Mouse (Mus musculus): ENCODE results near the gene Neu3. TPM values are rescaled to one million over a fixed set of nuclear protein-coding genes. Genes with fewer than 3 reads are reported as not detected.

Gene Neu3
- total RNA-seq, 1 experiment = 2.2 TPM

DNA sequence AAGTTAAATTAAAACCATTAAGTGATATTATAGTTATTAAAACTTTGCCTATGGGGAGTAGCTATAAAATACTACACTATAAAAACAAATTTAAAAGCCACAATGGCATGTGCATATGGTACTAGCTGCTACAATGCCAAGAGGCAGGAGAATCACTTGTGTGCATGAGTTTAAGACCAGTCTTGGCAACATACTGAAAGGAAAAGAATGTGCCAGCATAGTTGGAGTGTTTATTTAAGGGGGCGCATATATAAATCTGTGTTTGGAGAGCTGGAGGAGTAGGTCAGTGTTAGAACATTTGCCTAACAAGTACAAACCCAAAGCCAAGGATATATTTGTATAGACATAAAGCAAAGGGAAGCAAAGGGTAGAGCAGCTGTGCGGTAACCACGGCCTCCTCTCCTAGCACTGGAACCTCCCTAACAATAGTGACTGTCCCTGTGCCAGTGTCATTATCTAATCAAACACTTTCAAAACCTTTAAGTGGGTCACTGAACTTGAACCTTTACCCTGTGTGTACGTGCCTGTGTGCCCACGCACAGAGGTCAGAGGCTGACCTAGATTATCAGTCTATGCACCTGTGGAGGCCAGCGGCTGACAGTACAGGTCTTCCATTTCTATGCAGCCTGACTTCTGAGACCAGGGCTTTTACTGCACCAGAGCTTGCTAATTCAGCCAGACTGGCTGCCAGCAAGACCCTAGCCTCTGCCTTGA lies 9.3 kb upstream of the Neu3 start:
- H3K9me3 ChIP-seq (ENCODE audit: control insufficient read depth, insufficient read depth, low read depth, low read length) = no peaks in the 10 kb centered on the region
- H3K4me3 ChIP-seq (ENCODE audit: insufficient read depth in 1 of 2, low read depth in 1 of 2, low read length in 2 of 2, poor library complexity in 1 of 2, severe bottlenecking in 1 of 2) = no peak overlapping the region
- in situ Hi-C loops (cut with MboI; ENCODE audit: low sequenced_read_pairs in 2 of 2, unreplicated experiment in 2 of 2) = no loop called here
- H3K36me3 ChIP-seq (ENCODE audit: control insufficient read depth, insufficient read depth, low read length, poor library complexity, severe bottlenecking) = peaks cover 20% of the 10 kb centered on the region
- H3K27ac ChIP-seq (ENCODE audit: insufficient read depth, low read depth, low read length, poor library complexity, severe bottlenecking) = no peak overlapping the region
- DNase-seq (ENCODE audit: low read depth, low spot score) = no peak
- TF ChIP-seq MAFK (IDR thresholded peaks at IDR 0.05; ENCODE audit: insufficient read depth, low read depth, low read length) = no peak
- TF ChIP-seq ZNF384 (IDR thresholded peaks at IDR 0.05; ENCODE audit: low read depth, low read length) = no peak
- TF ChIP-seq ZC3H11A (IDR thresholded peaks at IDR 0.05; ENCODE audit: borderline replicate concordance, low read depth, low read length) = no peak
- no peak for TF ChIP-seq HCFC1 (IDR thresholded peaks at IDR 0.05; ENCODE audit: borderline replicate concordance, insufficient read depth, low read length)
- no peak for TF ChIP-seq CHD2 (IDR thresholded peaks at IDR 0.05; ENCODE audit: low read depth, low read length)
- H3K4me1 ChIP-seq (ENCODE audit: control insufficient read depth in 2 of 2, insufficient read depth in 2 of 2, low read length in 2 of 2, poor library complexity in 1 of 2) = 0 out of 4 replicates have a peak, but pooled peaks cover 0 to 2% of the 10 kb centered on the region in 2 experiments
- H3K9ac ChIP-seq (ENCODE audit: insufficient read depth, low read depth, low read length, poor library complexity, severe bottlenecking) = no peak overlapping the region

DNA sequence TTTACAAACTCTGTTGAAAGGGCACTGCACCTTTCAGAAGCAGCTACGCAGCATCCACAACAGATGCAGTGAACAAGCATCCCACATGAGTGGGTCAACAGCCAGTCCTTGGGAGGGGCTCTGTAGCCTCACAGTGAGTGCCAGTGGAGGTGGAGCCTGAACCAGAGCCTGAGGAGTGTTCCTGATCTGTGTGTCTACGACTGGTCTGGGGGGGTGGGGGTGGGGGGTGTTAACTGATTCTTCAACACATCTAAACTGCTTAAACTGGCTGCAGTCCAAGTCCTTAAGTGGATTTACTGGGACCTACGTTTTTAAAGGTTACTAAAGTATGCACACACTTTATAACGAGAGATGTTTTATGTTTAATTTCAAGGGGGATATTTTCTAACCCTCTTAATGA lies 8.6 kb upstream of the Neu3 start:
- no peak for DNase-seq (ENCODE audit: low read depth, low spot score)
- TF ChIP-seq HCFC1 (IDR thresholded peaks at IDR 0.05; ENCODE audit: borderline replicate concordance, insufficient read depth, low read length) (no peak), CHD2 (IDR thresholded peaks at IDR 0.05; ENCODE audit: low read depth, low read length) (no peak), ZNF384 (IDR thresholded peaks at IDR 0.05; ENCODE audit: low read depth, low read length) (no peak), ZC3H11A (IDR thresholded peaks at IDR 0.05; ENCODE audit: borderline replicate concordance, low read depth, low read length) (no peak), MAFK (IDR thresholded peaks at IDR 0.05; ENCODE audit: insufficient read depth, low read depth, low read length) (no peak)
- Histone ChIP-seq H3K9ac (ENCODE audit: insufficient read depth, low read depth, low read length, poor library complexity, severe bottlenecking) (no peak overlapping the region), H3K4me1 (ENCODE audit: control insufficient read depth in 2 of 2, insufficient read depth in 2 of 2, low read length in 2 of 2, poor library complexity in 1 of 2) (0 out of 4 replicates have a peak, but pooled peaks cover 0 to 2% of the 10 kb centered on the region in 2 experiments), H3K4me3 (ENCODE audit: insufficient read depth in 1 of 2, low read depth in 1 of 2, low read length in 2 of 2, poor library complexity in 1 of 2, severe bottlenecking in 1 of 2) (no peak overlapping the region), H3K9me3 (ENCODE audit: control insufficient read depth, insufficient read depth, low read depth, low read length) (no peaks in the 10 kb centered on the region), H3K27ac (ENCODE audit: insufficient read depth, low read depth, low read length, poor library complexity, severe bottlenecking) (no peak overlapping the region), H3K36me3 (ENCODE audit: control insufficient read depth, insufficient read depth, low read length, poor library complexity, severe bottlenecking) (peaks cover 18% of the 10 kb centered on the region)
- in situ Hi-C loops (cut with MboI; ENCODE audit: low sequenced_read_pairs in 2 of 2, unreplicated experiment in 2 of 2) = no loop called here

DNA sequence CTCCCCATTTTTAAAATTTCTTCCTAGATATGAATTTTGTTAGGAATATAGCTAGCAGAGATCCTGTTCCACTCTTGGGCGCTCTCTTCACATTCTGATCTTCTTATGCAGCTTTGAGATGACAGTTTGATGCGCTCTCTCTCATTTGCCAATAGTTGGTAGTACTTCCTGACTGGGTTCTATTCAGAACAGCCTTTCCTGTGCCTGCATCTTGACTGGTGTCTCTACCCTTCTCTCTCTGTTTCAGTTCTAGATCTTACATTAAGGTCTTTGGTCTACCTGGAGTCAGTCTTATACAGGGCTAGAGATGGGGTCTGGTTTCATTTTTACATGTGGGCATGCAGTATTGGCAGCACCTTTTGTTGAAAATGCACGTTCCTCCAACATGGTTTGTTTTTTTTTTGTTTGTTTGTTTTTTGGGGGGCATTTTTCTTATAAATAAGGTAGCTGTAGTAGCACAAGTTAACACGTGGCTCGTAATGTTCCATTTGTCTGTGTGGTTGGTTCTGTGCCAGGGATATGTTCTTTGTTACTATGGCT lies 6.2 kb upstream of the Neu3 start:
- no peak overlapping the region for H3K4me3 ChIP-seq (ENCODE audit: insufficient read depth in 1 of 2, low read depth in 1 of 2, low read length in 2 of 2, poor library complexity in 1 of 2, severe bottlenecking in 1 of 2)
- no peaks in the 10 kb centered on the region for H3K9me3 ChIP-seq (ENCODE audit: control insufficient read depth, insufficient read depth, low read depth, low read length)
- peaks cover 8% of the 10 kb centered on the region; the same call in 1 of the 2 replicates for H3K36me3 ChIP-seq (ENCODE audit: control insufficient read depth, insufficient read depth, low read length, poor library complexity, severe bottlenecking)
- no peak for TF ChIP-seq ZNF384 (IDR thresholded peaks at IDR 0.05; ENCODE audit: low read depth, low read length)
- no peak for TF ChIP-seq MAFK (IDR thresholded peaks at IDR 0.05; ENCODE audit: insufficient read depth, low read depth, low read length)
- no peak for TF ChIP-seq ZC3H11A (IDR thresholded peaks at IDR 0.05; ENCODE audit: borderline replicate concordance, low read depth, low read length)
- TF ChIP-seq HCFC1 (IDR thresholded peaks at IDR 0.05; ENCODE audit: borderline replicate concordance, insufficient read depth, low read length) = no peak
- TF ChIP-seq CHD2 (IDR thresholded peaks at IDR 0.05; ENCODE audit: low read depth, low read length) = no peak
- H3K9ac ChIP-seq (ENCODE audit: insufficient read depth, low read depth, low read length, poor library complexity, severe bottlenecking) = no peak overlapping the region
- in situ Hi-C loops (cut with MboI; ENCODE audit: low sequenced_read_pairs in 2 of 2, unreplicated experiment in 2 of 2) = no loop called here
- H3K4me1 ChIP-seq (ENCODE audit: control insufficient read depth in 2 of 2, insufficient read depth in 2 of 2, low read length in 2 of 2, poor library complexity in 1 of 2) = 0 out of 4 replicates have a peak, but pooled peaks cover 0 to 2% of the 10 kb centered on the region in 2 experiments
- no peak for DNase-seq (ENCODE audit: low read depth, low spot score)
- H3K27ac ChIP-seq (ENCODE audit: insufficient read depth, low read depth, low read length, poor library complexity, severe bottlenecking) = no peak overlapping the region

DNA sequence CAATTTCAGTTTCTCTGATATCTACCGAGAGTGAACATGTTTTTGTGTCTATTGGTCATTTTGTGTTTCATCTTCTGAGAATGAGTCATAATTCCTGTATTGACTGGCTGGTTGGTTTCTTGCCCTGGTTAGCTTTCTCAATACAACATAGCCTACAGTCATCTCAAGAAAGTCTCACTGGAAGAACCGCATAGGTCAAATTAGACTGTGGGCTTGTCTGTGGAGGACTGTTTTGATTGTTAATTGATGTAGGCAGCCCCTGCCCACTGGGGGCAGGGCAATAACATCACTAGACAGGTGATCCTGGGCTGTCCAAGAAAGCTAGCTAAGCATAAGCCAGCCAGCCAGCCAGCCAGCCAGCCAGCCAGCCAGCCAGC lies 5.6 kb upstream of the Neu3 start:
- TF ChIP-seq MAFK (IDR thresholded peaks at IDR 0.05; ENCODE audit: insufficient read depth, low read depth, low read length) (no peak), CHD2 (IDR thresholded peaks at IDR 0.05; ENCODE audit: low read depth, low read length) (no peak), HCFC1 (IDR thresholded peaks at IDR 0.05; ENCODE audit: borderline replicate concordance, insufficient read depth, low read length) (no peak), ZNF384 (IDR thresholded peaks at IDR 0.05; ENCODE audit: low read depth, low read length) (no peak), ZC3H11A (IDR thresholded peaks at IDR 0.05; ENCODE audit: borderline replicate concordance, low read depth, low read length) (no peak)

More for the DNA sequence above, 5.6 kb upstream of the Neu3 start:
- no peak for DNase-seq (ENCODE audit: low read depth, low spot score)
- Histone ChIP-seq H3K9me3 (ENCODE audit: control insufficient read depth, insufficient read depth, low read depth, low read length) (no peaks in the 10 kb centered on the region), H3K36me3 (ENCODE audit: control insufficient read depth, insufficient read depth, low read length, poor library complexity, severe bottlenecking) (peaks cover 6% of the 10 kb centered on the region; the same call in 1 of the 2 replicates), H3K9ac (ENCODE audit: insufficient read depth, low read depth, low read length, poor library complexity, severe bottlenecking) (no peak overlapping the region), H3K27ac (ENCODE audit: insufficient read depth, low read depth, low read length, poor library complexity, severe bottlenecking) (no peak overlapping the region), H3K4me3 (ENCODE audit: insufficient read depth in 1 of 2, low read depth in 1 of 2, low read length in 2 of 2, poor library complexity in 1 of 2, severe bottlenecking in 1 of 2) (no peak overlapping the region), H3K4me1 (ENCODE audit: control insufficient read depth in 2 of 2, insufficient read depth in 2 of 2, low read length in 2 of 2, poor library complexity in 1 of 2) (0 out of 4 replicates have a peak, but pooled peaks cover 0 to 2% of the 10 kb centered on the region in 2 experiments)
- in situ Hi-C loops (cut with MboI; ENCODE audit: low sequenced_read_pairs in 2 of 2, unreplicated experiment in 2 of 2) = no loop called here
